Mouse (Mus musculus): Measurements from ENCODE around the gene Tex2. TPM values are rescaled to one million over a fixed set of nuclear protein-coding genes. Genes with fewer than 3 reads are reported as not detected.

Tex2 gene
- polyA plus RNA-seq, 1 experiment: 5.8 TPM

- H3K4me3 ChIP-seq (ENCODE audit: extremely low read depth, insufficient read depth, insufficient read length): no peak overlapping the region
- H3K4me1 ChIP-seq (ENCODE audit: control insufficient read depth, insufficient read depth, insufficient read length): peaks cover 3% of the 10 kb centered on the region; the same call in 1 of the 2 replicates
- H3K36me3 ChIP-seq (ENCODE audit: control insufficient read depth, insufficient read depth, low read length): no peaks in the 10 kb centered on the region
- no peak overlapping the region for H3K27ac ChIP-seq (ENCODE audit: insufficient read depth, low read length)
- DNase-seq (ENCODE audit: low read depth in 1 of 2, low spot score in 2 of 2): no peak
- 68% methylated on average over 1 of the region's 1 CpGs for WGBS
- H3K27me3 ChIP-seq (ENCODE audit: control insufficient read depth, insufficient read depth, low read length): no peaks in the 10 kb centered on the region
- TF ChIP-seq CTCF (IDR thresholded peaks at IDR 0.05; ENCODE audit: extremely low read depth, insufficient read depth, insufficient read length, insufficient replicate concordance) (no peak), POLR2A (IDR thresholded peaks at IDR 0.05; ENCODE audit: low read depth, low read length) (no peak)
Observed at GRCm38 (mm10) chr11:106468509-106468908, 144.7 kb downstream of the Tex2 start.

GRCm38 (mm10) chr11:106465932-106466331 lies 147.3 kb downstream of the Tex2 start:
- no peak overlapping the region for H3K4me3 ChIP-seq (ENCODE audit: extremely low read depth, insufficient read depth, insufficient read length)
- no peak overlapping the region for H3K27ac ChIP-seq (ENCODE audit: insufficient read depth, low read length)
- TF ChIP-seq CTCF (IDR thresholded peaks at IDR 0.05; ENCODE audit: extremely low read depth, insufficient read depth, insufficient read length, insufficient replicate concordance): no peak
- TF ChIP-seq POLR2A (IDR thresholded peaks at IDR 0.05; ENCODE audit: low read depth, low read length): no peak
- no peaks in the 10 kb centered on the region for H3K36me3 ChIP-seq (ENCODE audit: control insufficient read depth, insufficient read depth, low read length)
- no peak for DNase-seq (ENCODE audit: low read depth in 1 of 2, low spot score in 2 of 2)
- H3K27me3 ChIP-seq (ENCODE audit: control insufficient read depth, insufficient read depth, low read length): no peaks in the 10 kb centered on the region
- peaks cover 10% of the 10 kb centered on the region for H3K4me1 ChIP-seq (ENCODE audit: control insufficient read depth, insufficient read depth, insufficient read length)
- WGBS: 93% methylated on average over 4 of the region's 4 CpGs

- DNase-seq (ENCODE audit: low read depth in 1 of 2, low spot score in 2 of 2): no peak
- no peak for TF ChIP-seq POLR2A (IDR thresholded peaks at IDR 0.05; ENCODE audit: low read depth, low read length)
- TF ChIP-seq CTCF (IDR thresholded peaks at IDR 0.05; ENCODE audit: extremely low read depth, insufficient read depth, insufficient read length, insufficient replicate concordance): no peak
- no peaks in the 10 kb centered on the region for H3K27me3 ChIP-seq (ENCODE audit: control insufficient read depth, insufficient read depth, low read length)
- 94% methylated on average over 1 of the region's 1 CpGs for WGBS
- no peaks in the 10 kb centered on the region for H3K36me3 ChIP-seq (ENCODE audit: control insufficient read depth, insufficient read depth, low read length)
- no peak overlapping the region for H3K4me3 ChIP-seq (ENCODE audit: extremely low read depth, insufficient read depth, insufficient read length)
- no peak overlapping the region for H3K27ac ChIP-seq (ENCODE audit: insufficient read depth, low read length)
- H3K4me1 ChIP-seq (ENCODE audit: control insufficient read depth, insufficient read depth, insufficient read length): peaks cover 10% of the 10 kb centered on the region
Observed at GRCm38 (mm10) chr11:106465545-106465903, 147.7 kb downstream of the Tex2 start.

- DNase-seq (ENCODE audit: low read depth in 1 of 2, low spot score in 2 of 2): no peak
- no peaks in the 10 kb centered on the region for H3K27me3 ChIP-seq (ENCODE audit: control insufficient read depth, insufficient read depth, low read length)
- no peaks in the 10 kb centered on the region for H3K36me3 ChIP-seq (ENCODE audit: control insufficient read depth, insufficient read depth, low read length)
- no peak overlapping the region for H3K27ac ChIP-seq (ENCODE audit: insufficient read depth, low read length)
- peaks cover 10% of the 10 kb centered on the region for H3K4me1 ChIP-seq (ENCODE audit: control insufficient read depth, insufficient read depth, insufficient read length)
- no peak for TF ChIP-seq CTCF (IDR thresholded peaks at IDR 0.05; ENCODE audit: extremely low read depth, insufficient read depth, insufficient read length, insufficient replicate concordance)
- TF ChIP-seq POLR2A (IDR thresholded peaks at IDR 0.05; ENCODE audit: low read depth, low read length): no peak
- WGBS: 72% methylated on average over 4 of the region's 4 CpGs
- H3K4me3 ChIP-seq (ENCODE audit: extremely low read depth, insufficient read depth, insufficient read length): no peak overlapping the region
Observed at GRCm38 (mm10) chr11:106464681-106465544, 148.3 kb downstream of the Tex2 start.

GRCm38 (mm10) chr11:106463845-106464244 lies 149.4 kb downstream of the Tex2 start:
- WGBS: 26% methylated on average over 5 of the region's 5 CpGs
- Histone ChIP-seq H3K36me3 (ENCODE audit: control insufficient read depth, insufficient read depth, low read length) (no peaks in the 10 kb centered on the region), H3K4me1 (ENCODE audit: control insufficient read depth, insufficient read depth, insufficient read length) (peaks cover 10% of the 10 kb centered on the region), H3K4me3 (ENCODE audit: extremely low read depth, insufficient read depth, insufficient read length) (no peak overlapping the region), H3K27ac (ENCODE audit: insufficient read depth, low read length) (no peak overlapping the region), H3K27me3 (ENCODE audit: control insufficient read depth, insufficient read depth, low read length) (no peaks in the 10 kb centered on the region)
- no peak for DNase-seq (ENCODE audit: low read depth in 1 of 2, low spot score in 2 of 2)
- TF ChIP-seq POLR2A (IDR thresholded peaks at IDR 0.05; ENCODE audit: low read depth, low read length): no peak
- no peak for TF ChIP-seq CTCF (IDR thresholded peaks at IDR 0.05; ENCODE audit: extremely low read depth, insufficient read depth, insufficient read length, insufficient replicate concordance)

GRCm38 (mm10) chr11:106462309-106462708 lies 150.9 kb downstream of the Tex2 start:
- no peak overlapping the region for H3K4me3 ChIP-seq (ENCODE audit: extremely low read depth, insufficient read depth, insufficient read length)
- H3K36me3 ChIP-seq (ENCODE audit: control insufficient read depth, insufficient read depth, low read length): no peaks in the 10 kb centered on the region
- no peak overlapping the region for H3K27ac ChIP-seq (ENCODE audit: insufficient read depth, low read length)
- H3K4me1 ChIP-seq (ENCODE audit: control insufficient read depth, insufficient read depth, insufficient read length): peaks cover 10% of the 10 kb centered on the region
- DNase-seq (ENCODE audit: low read depth in 1 of 2, low spot score in 2 of 2): no peak
- 32% methylated on average over 3 of the region's 3 CpGs for WGBS
- H3K27me3 ChIP-seq (ENCODE audit: control insufficient read depth, insufficient read depth, low read length): no peaks in the 10 kb centered on the region
- no peak for TF ChIP-seq POLR2A (IDR thresholded peaks at IDR 0.05; ENCODE audit: low read depth, low read length)
- TF ChIP-seq CTCF (IDR thresholded peaks at IDR 0.05; ENCODE audit: extremely low read depth, insufficient read depth, insufficient read length, insufficient replicate concordance): no peak
